Mouse (Mus musculus): ENCODE results near the gene Stk26. TPM values are rescaled to one million over a fixed set of nuclear protein-coding genes. Genes with fewer than 3 reads are reported as not detected.

The Stk26 gene
- total RNA-seq, 2 experiments from 2014 or later = 2.6 to 3.0 TPM

DNA sequence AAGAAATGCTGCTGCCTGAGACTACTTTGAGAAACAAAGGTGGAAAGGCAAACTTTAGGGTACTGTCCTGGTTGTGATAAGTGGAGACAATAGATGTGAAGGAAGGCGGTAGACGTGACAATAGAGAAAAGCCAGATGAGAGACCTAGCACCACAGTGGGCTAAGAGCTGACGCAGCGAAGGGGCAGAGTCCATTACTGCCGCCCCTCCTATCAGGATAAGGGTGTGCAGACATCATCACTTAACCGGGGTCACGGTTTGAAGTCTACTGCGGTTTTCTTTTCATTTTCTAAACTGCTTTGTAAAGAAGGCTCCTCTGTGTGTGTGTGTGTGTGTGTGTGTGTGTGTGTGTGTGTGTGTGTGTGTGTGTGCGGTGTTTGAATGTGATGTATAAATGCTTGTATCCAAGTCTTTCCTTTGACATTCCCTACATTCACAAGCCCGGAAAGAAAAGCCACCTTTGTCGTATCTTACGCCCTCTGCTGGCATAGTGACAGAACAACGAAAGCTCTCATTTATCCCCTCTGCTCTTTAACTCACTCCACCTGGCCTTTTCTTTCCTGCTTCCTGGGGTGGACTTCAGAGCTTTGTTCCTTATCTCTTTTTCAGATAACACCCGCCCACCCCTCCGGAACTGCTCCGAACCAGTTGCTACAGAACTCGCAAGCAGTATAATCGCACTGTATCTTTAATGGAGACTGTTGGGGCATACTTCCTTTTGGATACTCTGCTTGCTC lies 84.0 kb downstream of the Stk26 start:
- intact Hi-C loops (cut with DNase I) = loop anchor here (5.0 kb wide), 1 partner anchor 247 kb away; no protein-coding TSS in a partner anchor
- DNase-seq = peak; percentile 12 to 40

DNA sequence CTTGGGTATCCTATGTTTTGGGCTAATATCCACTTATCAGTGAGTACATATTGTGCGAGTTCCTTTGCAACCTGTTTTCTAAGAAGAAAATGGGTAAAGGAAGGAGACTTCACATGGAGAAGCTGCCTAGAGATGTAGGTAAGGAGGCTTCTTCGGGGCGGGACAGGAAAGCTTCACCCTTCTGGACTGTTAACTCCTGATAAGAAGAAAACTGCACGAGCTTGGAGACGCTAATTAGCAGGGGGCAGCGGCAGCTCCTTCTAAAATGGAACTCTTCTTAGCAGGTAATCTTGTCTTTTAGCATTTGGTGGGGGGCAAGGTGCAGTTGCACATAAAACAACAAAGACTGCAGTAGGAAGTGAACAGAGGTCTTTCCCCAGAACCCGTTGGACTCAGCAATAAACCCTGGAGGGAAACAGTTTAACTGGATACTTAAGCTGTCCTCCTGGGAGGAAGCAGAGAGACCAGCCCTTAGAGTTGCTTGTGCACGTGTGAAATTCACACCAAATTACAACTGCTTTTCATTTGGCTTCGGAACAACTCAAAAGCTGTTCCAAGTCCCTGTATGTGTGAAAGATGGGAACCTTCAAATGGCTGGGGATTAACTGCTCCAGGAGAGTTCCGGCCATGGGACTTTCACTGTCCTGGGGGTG lies 86.2 kb downstream of the Stk26 start:
- intact Hi-C loops (cut with DNase I) = loop anchor here (5.0 kb wide), 1 partner anchor 250 kb away; no protein-coding TSS in a partner anchor
- no peak for DNase-seq

DNA sequence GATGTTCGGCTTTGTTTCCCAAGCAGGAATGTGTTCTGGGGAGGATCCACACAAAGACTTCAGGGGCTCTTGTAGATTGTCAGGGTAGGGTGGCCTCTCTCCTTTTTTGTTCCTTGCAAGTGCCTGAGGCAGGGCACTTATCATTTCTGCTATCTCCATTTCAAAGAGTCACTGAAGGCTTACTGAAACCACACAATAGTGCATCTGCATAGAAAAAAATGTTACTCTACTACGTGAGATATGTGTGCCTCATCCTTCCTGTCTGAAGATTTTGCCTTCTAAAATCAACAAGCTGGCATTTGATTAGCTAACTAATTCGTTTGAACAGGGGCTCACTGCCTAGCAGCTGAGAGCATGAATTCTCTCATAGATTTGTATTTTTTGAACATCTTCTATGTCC lies 89.5 kb downstream of the Stk26 start:
- no peak for DNase-seq
- intact Hi-C loops (cut with DNase I) = no loop called here

DNA sequence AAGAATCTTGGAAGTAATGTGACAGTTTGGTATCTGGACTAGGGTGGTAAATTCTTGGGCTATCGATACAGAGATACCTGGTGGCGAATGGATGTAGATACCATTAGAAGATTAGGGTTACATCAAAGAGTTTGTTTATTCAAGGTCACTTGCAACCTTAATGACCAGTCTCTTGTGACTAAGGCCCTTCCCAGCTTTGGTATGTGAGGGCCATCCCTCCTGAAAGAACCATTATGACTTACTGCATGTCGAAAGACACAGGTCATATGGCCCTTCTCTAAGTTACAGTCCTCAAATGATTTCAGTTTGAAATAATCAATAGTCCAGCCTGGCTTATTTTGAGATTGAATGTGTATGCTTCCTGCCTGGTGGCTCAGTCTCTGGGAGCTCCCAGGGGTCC lies 96.3 kb downstream of the Stk26 start:
- no peak for DNase-seq
- intact Hi-C loops (cut with DNase I) = no loop called here

DNA sequence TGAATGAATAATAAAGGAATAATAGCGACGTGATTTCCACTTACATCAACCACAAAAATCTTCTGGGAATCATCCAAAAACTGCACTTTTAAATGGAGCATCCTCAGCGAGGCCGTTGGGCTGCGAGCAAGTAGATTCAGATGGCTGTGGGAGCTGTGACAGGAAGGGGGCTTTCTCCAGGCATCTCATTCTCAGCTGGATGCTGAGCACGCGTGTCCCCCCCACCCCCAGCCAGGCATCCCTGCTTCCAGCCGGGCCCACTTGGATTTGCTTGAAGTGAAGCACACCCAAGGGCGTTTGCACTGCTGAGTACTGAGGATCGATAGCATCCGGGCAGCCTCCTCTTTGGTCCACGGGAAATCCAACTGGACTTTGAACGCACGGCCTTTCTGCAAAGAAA lies 101.8 kb downstream of the Stk26 start, which contains the start of gene Frmd7:
Frmd7 (minus strand) TSS at position 101 of the 400 bp plus-strand sequence.
- no peak for DNase-seq
- intact Hi-C loops (cut with DNase I) = no loop called here

Other genes starting within 250 kb of the Stk26 start
- not detected for gene Frmd7, start 101.7 kb downstream of the Stk26 start, total RNA-seq (2021)
- 10 to 100 TPM; 31.4 to 32.6 TPM for gene Rap2c, start 177.0 kb downstream of the Stk26 start, total RNA-seq (2021)